Mouse (Mus musculus) yolk sac, embryonic 10.5 days (tissue): Measurements from ENCODE around the gene Zfp382.
A peak's percentile ranks its signal among the peaks of the same experiment; 100 is the strongest.
"Not testable (repeated sequence)": the region's sequence is repeated elsewhere in the genome, so short reads cannot be mapped to it uniquely, and the experiment has no call there.

Experiments used
- DNase-seq: peaks from one replicate; pipeline ENCODE4 v3.0.0-alpha.2; 2017; ENCODE audit warnings: low spot score

The Zfp382 gene

DNA sequence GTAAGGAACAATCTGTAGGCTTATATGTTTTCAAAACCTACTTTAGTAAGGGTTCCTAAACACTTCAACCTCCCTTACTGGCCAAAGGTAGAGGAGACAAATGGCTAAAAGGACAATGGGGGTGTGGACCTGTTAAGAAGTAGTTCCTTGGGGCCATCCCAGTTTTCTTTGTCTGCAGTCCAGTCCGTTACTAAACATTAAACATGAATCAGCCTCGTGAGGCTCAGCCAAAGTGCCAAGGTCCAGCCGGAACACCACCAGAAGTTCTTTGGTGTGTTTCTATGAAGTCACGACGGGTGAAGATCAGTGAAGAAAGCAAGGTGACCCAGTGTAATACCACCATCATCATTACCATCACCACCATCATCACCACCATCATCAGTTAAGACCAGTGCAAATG is 25.3 kb downstream of the Zfp382 start:
- DNase-seq = no peak

DNA sequence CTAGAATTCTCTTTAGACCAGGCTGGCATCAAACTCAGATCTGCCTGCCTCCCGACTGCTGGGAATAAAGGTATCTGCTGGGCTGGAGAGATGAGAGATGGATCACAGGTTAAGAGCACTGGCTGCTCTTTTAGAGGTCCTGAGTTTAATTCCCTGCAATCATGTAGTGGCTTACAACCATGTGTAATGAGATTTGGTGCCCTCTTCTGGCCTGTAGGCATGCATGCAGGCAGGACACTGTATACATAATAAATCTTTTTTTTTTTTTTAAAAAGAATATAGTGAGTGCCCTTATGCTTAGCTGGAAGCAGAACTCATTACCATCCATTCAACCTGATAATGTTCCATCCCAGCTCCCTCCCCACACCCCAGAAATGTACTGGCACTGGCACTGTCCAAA is 32.3 kb downstream of the Zfp382 start:
- DNase-seq = no peak

DNA sequence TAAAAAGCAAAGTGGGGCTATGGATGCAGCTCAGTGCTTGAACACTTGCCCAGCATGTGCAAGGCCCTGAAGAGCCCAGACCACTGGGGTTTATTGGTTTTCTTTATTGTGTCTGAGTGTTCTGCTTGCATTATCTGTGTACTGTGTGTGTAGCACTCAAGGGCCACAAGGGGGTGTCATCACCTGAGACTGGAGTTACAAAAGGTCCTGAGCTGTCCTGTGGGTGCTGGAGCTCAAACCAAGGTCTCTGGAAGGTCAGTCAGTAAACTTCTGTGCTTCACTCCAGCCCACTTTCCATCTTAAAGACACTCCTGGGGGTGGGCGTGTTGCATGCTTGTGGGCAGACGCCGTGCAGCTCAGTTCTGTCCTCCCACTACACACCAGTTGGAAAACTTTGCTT is 33.8 kb downstream of the Zfp382 start:
- no peak for DNase-seq

DNA sequence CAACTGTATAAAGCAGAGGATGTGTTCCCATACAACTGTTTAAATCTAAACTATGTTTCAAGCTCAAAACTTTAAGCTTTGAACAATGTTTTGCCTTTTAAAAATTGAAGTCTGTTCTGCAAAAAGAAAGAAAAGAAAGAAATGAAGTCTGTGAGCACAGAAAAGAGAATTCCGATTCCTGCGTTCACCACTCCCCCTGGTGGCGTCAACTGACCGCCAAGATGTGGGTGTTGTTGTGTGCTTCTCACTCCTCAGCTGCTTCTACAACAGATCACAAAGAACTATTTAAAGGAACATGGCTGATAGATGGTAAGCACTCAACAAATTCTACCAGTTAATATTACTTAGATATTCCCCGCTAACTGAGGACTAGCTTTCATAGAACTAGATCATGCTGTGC is 41.4 kb downstream of the Zfp382 start:
- DNase-seq = no peak

DNA sequence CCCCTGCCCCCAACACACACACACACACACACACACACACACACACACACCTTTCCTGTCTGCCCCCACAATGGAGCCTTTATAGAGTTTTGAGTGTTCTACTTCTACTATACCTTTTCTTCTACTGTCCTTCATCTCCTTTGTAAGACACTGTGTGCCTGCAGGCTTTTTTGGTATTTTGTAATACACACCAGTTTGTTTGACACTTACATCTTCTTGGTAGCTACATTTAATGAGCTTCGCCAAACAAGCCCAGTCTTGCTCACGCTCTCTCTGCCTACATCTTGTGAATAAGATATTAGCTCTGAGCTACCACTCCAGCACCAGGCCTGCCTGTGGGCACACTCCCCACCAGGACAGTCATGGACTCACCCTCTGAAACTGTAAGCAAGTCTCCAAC is 43.0 kb downstream of the Zfp382 start:
- no peak for DNase-seq

DNA sequence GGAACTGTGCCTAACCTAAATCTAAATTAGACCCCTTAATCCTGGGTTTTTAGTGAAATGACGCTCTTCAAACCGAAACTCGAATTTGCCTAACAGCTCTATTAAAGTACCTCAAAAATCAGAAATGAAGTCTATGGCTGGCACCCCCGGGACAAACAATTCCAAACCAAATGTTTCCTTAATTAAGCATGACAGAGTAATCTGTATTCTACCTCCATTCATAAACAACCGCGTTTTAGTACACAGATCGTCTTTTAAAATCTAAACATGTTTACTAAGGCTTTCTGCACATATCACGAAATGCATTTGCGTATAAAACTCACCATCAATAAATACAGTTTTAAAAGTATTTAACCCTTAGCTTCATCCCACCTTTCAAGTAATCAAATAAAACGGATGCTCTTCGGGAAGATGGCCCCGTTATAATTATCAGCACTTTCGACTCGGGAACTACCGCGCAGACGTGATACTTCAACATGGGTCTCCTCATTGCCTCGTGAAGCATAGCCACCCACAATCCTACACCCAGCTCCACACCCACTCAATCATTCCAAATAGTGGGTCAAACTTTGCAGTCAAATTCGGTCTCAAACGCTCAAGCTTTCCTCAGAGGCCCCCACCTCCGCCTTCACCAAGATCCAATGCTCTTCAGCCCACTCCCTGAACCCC is 47.3 kb downstream of the Zfp382 start:
- DNase-seq = no peak

DNA sequence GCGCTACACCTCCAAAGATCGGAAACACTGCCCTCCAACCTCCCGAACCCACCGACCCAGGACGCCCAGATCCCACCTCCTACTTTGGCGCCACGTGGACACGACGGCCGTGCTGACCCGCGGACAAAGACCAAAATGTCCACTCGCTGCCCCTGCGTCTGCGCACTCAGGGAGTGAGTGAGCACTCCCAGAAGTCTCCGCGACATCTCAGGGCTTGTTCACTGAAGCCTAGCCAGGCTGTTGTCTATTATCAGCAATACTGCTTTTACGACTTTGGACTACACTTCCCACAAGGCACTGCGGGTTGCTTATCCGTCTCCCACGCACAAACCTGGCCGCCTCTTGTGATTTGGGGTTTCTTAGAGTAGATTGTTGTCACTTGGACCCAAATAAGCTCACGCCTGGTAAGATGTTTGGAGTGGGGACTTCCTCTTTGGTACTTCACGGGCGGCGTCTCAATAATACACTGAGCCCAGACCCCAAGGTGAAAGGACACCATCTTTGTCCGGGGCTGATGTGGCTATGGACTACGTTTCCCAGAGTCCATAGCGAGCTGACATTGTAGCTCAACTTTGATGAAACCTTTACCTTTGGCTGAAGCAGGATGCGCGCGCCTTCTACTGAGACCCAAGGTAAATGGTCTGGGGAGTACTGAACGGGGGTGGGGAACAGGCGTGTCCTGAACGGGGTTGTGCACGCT is 48.0 kb downstream of the Zfp382 start, which contains the start of gene Zfp146:
TSS of gene Zfp146 (minus strand) at position 168 of the 700 bp plus-strand sequence.
- peak; percentile 95 for DNase-seq

DNA sequence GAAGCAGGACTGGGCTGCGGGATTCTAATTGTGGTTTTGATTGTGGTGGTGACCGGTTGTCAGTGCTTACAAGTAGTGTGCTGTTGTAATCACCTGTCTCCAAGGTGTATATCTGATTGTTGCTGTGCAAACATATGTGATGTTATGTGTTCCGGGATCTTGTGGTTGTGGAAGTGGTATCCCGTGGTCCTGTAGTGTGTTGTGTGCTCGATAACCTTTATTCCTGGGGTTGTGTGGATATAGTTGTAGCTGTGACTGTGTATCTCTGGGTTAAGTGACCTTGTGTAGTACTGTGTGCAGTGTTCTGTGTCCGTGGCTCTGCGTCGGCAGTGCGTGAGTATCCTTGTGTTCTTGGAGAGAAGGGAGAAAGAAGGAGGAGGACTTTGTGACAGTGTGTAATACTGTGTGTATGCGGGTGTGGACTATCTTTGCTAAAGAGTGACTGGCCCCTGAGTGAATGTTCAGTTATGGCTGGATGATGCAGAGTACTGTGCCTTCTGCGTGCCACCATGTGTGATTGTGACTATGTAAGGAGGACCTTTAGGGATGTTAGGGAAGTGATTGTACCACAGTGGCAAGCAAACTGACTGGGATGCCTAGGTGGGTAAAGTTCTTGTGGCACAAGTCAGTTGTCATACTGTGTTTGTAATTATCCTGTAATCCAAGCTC is 48.7 kb downstream of the Zfp382 start:
- DNase-seq = no peak

DNA sequence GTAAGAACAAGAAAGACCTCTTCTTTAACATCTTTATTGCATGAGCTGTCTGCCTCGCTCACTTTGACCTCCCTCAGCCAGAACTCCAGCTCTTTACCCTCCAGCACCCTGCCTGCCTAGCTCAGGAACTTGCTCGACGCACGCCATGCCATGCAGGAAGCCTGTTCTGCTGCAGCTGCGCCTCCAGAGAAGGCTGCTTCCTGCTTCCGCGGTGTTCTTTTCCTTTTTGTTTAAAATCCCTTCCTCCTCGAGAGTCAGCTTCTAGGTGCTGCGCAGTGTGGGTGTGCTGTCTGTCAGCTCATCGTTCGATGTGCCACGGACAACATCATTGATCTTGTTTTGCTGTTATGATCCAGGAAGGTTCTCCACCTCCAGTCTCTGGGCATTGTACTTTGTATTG is 54.7 kb downstream of the Zfp382 start:
- no peak for DNase-seq

DNA sequence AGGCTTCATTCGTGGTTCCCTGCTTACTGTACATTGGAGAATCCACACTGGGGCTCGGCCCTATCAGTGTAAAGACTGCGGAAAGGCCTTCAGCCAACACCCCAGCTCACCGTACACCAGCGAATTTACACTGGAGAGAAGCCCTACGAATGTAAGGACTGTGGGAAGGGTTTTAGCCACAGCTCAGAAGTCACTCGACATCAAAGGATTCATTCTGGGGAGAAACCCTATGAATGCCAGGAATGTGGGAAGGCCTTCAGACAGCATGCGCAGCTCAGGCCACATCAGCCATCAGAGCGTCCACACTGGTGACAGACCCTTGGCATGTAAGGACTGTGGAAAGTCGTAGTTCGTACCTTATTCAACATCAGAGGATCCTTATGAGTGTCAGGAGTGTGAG is 56.5 kb downstream of the Zfp382 start:
- no peak for DNase-seq

DNA sequence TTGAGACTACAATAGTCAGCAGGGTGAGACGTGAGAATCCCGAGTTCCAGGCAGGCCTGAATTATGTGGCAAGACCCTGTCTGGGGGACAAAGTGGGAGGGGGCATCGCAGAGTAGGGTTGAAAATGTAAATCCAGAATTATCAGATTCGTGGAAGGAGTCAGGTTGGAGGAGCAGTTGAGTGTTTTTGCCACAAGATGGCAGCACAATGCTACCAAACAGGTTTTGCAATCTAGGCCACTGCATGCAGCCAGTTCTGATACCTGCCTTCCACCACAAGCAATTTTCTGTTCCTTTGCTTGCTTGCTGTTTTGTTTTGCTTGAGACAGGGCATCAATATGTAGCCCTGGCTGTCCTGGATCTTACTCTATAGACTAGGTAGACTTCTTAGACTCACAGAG is 59.6 kb downstream of the Zfp382 start:
- DNase-seq = peak; percentile 37

DNA sequence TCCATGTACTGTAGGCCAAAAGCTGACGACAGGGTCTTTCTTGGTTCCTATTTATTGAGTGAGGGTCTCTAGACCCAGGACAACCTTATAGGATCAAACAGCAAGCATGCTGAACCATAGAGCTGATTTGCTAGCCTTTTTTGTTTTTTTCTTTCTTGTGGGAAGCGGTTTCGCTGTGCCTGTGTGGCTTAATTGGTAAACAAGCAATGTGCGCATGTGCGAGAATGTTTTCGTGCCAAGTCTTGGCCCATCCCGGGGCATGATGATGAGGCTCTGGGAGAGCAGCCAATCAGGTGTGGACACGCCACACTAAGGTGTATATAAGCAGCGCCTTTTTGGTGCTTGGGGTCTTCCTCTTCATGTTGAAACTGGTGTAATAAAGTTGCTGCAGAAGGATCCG is 60.2 kb downstream of the Zfp382 start:
- DNase-seq = not testable (repeated sequence)

DNA sequence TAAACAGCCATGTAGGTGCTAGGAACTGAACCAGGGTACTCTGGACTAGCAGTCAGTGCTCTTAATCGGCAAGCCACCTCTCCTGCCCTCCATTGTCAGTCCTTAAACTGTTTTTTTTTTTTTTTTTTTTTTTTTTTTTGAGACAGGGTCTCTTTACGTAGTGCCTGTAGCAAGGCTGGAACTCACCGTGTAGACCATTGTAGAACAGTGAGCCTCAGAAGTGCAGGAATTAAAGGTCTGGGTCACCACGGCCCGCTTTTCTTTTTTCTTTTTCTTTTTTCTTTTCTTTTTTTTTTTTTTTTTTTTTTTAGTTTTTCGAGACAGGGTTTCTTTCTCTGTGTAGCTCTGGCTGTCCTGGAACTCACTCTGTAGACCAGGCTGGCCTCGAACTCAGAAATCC is 61.4 kb downstream of the Zfp382 start:
- not testable (repeated sequence) for DNase-seq

DNA sequence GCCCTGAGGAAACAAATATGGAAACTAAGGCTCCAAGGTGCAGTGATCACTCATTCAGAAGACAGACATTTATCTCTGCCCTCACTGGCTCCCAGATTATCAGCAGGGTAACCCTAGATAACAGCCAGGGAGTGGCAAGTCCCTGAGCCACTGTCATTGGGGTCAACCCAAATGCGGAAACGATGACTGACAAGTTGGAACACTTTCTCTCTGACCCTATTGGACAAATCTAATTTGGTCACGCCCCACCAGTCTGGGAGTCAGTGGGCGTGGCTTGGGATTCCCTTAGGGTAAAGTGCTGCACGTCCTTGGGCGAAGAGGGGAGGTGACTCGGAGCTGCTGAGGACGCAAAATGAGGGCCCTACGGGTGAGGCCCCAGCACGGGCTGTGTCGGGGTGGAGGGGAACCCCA is 62.1 kb downstream of the Zfp382 start, which contains the start of gene Cox7a1:
TSS of gene Cox7a1 (plus strand) at position 266 of the 411 bp plus-strand sequence.
- DNase-seq = peak; percentile 92
